Mouse (Mus musculus) bone marrow, adult 2 months (tissue): ENCODE results near the gene Dusp23.

ENCODE experiments used
- CTCF ChIP-seq: fragments of 200-500 bp; IDR thresholded peaks from 2 replicates; pipeline ENCODE4 v1.5.1; 2011; ENCODE audit warnings: low read length, control low read depth; ENCODE audit not compliant: control insufficient read depth, insufficient read depth
- POLR2A ChIP-seq: fragments of 200-500 bp; IDR thresholded peaks from 2 replicates; pipeline ENCODE4 v1.6.1; 2011; ENCODE audit warnings: low read depth, mild to moderate bottlenecking, control low read depth, low read length, borderline replicate concordance; ENCODE audit not compliant: control insufficient read depth

DNA sequence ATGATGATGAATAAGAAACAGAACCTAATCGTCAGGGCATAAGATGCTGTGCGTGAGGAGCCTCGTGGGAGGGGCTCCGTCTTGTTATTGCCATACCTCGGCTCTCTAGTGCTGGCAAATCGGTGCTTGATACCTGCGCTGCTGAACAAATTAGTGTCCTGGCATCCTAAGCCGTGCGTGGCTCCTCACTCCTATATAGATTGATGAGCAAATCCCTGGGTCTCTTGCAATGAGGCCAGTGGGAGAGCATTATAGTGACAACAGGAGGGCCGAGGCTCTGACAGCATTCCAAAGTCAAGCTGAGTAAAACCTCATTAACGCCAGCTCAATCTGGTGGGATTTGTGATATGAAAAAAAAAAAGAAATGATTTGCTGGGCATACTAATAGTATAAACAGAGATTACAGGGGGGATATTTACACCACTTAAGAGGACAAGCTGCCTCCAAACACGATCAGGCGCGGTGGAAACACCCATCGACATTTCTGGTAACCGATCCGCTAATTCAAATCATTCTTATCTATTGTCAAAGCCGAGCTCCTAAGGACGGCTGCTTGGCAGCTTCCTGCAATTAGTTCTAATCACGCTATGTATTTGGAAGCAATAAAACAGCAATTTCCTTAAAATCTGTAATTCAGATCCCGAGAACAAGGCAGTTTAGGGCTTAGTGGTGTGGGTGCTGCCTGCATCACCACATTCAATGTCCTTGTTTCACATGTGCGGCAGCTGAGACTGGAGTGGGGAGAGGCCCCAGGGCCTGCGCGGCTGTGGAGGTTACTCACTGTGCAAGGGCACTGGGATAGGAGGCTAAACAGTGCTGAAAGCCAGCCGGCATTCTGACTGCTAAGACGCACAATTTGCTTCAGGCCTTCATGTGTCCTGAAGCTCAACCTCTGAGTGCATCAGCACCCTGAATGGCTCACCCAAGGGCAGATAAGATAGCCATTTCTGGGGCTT, 46.9 kb downstream of the Dusp23 start:
- TF ChIP-seq POLR2A (no peak), CTCF (no peak)
